Mouse (Mus musculus) T-cell, adult 66 days (primary cell): ENCODE data around the gene Hist1h2ap. TPM values are rescaled to one million over a fixed set of nuclear protein-coding genes. Genes with fewer than 3 reads are reported as not detected.

Source experiments
- total RNA-seq, 2 experiments: library from RNA; stranded (reverse); gene quantifications; 3 replicates in 1 of 2; 4 replicates in 1 of 2; pipeline ENCODE4 v1.2.4; 2023

Hist1h2ap gene
- 10 to 100 TPM; 52.5 to 94.4 TPM for total RNA-seq

GRCm38 (mm10) chr13:21833461-21833860 is at the start of gene Hist1h2ap, which contains the start of gene Hist1h2br:
Gene Hist1h2ap, minus strand, starts transcription at chr13:21833507.
Gene Hist1h2br, plus strand, starts transcription at chr13:21833743.

GRCm38 (mm10) chr13:21831418-21832394 is 1.6 kb downstream of the Hist1h2ap start, which contains the start of gene Hist1h4n:
Gene Hist1h4n, minus strand, starts transcription at chr13:21832196.

GRCm38 (mm10) chr13:21811539-21811938 is 21.8 kb downstream of the Hist1h2ap start, which contains the start of gene Hist1h4m:
Gene Hist1h4m, plus strand, starts transcription at chr13:21811746.

GRCm38 (mm10) chr13:21810073-21810472 is 23.2 kb downstream of the Hist1h2ap start, which contains the start of the genes Hist1h2bq and Hist1h2ao:
Gene Hist1h2bq, minus strand, starts transcription at chr13:21810197.
Gene Hist1h2ao, plus strand, starts transcription at chr13:21810465.

GRCm38 (mm10) chr13:21786899-21787629 is 46.2 kb downstream of the Hist1h2ap start, which contains the start of the genes Hist1h2an and Hist1h2bp:
Gene Hist1h2an, minus strand, starts transcription at chr13:21787218.
Gene Hist1h2bp, plus strand, starts transcription at chr13:21787461.

GRCm38 (mm10) chr13:21783255-21783617 is 50.1 kb downstream of the Hist1h2ap start, which contains the start of gene Hist1h3i:
Gene Hist1h3i, minus strand, starts transcription at chr13:21783370.

Other genes with a start within 250 kb of the Hist1h2ap start
- gene Olfr1362, start 219.5 kb downstream of the Hist1h2ap start, total RNA-seq, result not detected
- not detected for gene Olfr11, start 191.0 kb downstream of the Hist1h2ap start, total RNA-seq
- not detected for gene Olfr1361, start 170.1 kb downstream of the Hist1h2ap start, total RNA-seq
- gene Olfr1360, start 156.1 kb downstream of the Hist1h2ap start, total RNA-seq, result not detected
- gene Olfr1359, start 135.4 kb downstream of the Hist1h2ap start, total RNA-seq, result not detected
- 100 to 1,000 TPM in 1 of 2 experiments, 10 to 100 TPM in 1; 41.0 to 101 TPM for gene Hist1h2bl, start 117.4 kb downstream of the Hist1h2ap start, total RNA-seq
- gene Hist1h2ai, start 117.1 kb downstream of the Hist1h2ap start, total RNA-seq, result 10 to 100 TPM; 69.0 to 85.5 TPM
- 100 to 1,000 TPM in 1 of 2 experiments, 10 to 100 TPM in 1; 63.3 to 163 TPM for gene Hist1h3h, start 115.8 kb downstream of the Hist1h2ap start, total RNA-seq
- 10 to 100 TPM in 1 of 2 experiments, 1 to 10 TPM in 1; 9.3 to 35.0 TPM for gene Hist1h2bm, start 111.5 kb downstream of the Hist1h2ap start, total RNA-seq
- 10 to 100 TPM in 1 of 2 experiments, 1 to 10 TPM in 1; 9.9 to 32.0 TPM for gene Hist1h4j, start 98.4 kb downstream of the Hist1h2ap start, total RNA-seq
- gene Hist1h4k, start 83.0 kb downstream of the Hist1h2ap start, total RNA-seq, result 100 to 1,000 TPM; 339 to 539 TPM
- 10 to 100 TPM; 34.6 to 52.1 TPM for gene Hist1h2ak, start 79.7 kb downstream of the Hist1h2ap start, total RNA-seq
- 100 to 1,000 TPM in 1 of 2 experiments, 10 to 100 TPM in 1; 62.8 to 108 TPM for gene Hist1h2bn, start 79.4 kb downstream of the Hist1h2ap start, total RNA-seq
- gene Hist1h1b, start 52.9 kb downstream of the Hist1h2ap start, total RNA-seq, result 10 to 100 TPM; 20.5 to 68.4 TPM
- gene Hist1h3i, start 50.1 kb downstream of the Hist1h2ap start, total RNA-seq, result 100 to 1,000 TPM in 1 of 2 experiments, 10 to 100 TPM in 1; 89.3 to 207 TPM
- 10 to 100 TPM in 1 of 2 experiments, 1 to 10 TPM in 1; 8.2 to 18.6 TPM for gene Hist1h2an, start 46.3 kb downstream of the Hist1h2ap start, total RNA-seq
- 10 to 100 TPM; 22.1 to 55.1 TPM for gene Hist1h2bp, start 46.0 kb downstream of the Hist1h2ap start, total RNA-seq
- gene Hist1h2bq, start 23.3 kb downstream of the Hist1h2ap start, total RNA-seq, result 100 to 1,000 TPM in 1 of 2 experiments, 10 to 100 TPM in 1; 85.1 to 138 TPM
- 100 to 1,000 TPM; 104 to 232 TPM for gene Hist1h2ao, start 23.0 kb downstream of the Hist1h2ap start, total RNA-seq
- gene Hist1h4m, start 21.8 kb downstream of the Hist1h2ap start, total RNA-seq, result 100 to 1,000 TPM; 266 to 341 TPM
- 100 to 1,000 TPM in 1 of 2 experiments, 10 to 100 TPM in 1; 17.4 to 191 TPM for gene Hist1h4n, start 1.3 kb downstream of the Hist1h2ap start, total RNA-seq
- gene Hist1h2br, start 236 bp upstream of the Hist1h2ap start, total RNA-seq, result 100 to 1,000 TPM in 1 of 2 experiments, 10 to 100 TPM in 1; 85.9 to 136 TPM
- gene Zfp184, start 111.6 kb upstream of the Hist1h2ap start, total RNA-seq, result under 1 TPM; 0.36 to 0.67 TPM
- not detected for gene Pom121l2, start 147.7 kb upstream of the Hist1h2ap start, total RNA-seq
- under 1 TPM in 1 of 2 experiments, not detected in 1; 0.93 TPM for gene Prss16, start 176.2 kb upstream of the Hist1h2ap start, total RNA-seq
- 10 to 100 TPM in 1 of 2 experiments, 1 to 10 TPM in 1; 9.5 to 83.4 TPM for gene Hist1h2ah, start 202.1 kb upstream of the Hist1h2ap start, total RNA-seq
- gene Hist1h2bk, start 202.4 kb upstream of the Hist1h2ap start, total RNA-seq, result 100 to 1,000 TPM in 1 of 2 experiments, 10 to 100 TPM in 1; 47.4 to 137 TPM
- 100 to 1,000 TPM in 1 of 2 experiments, 10 to 100 TPM in 1; 55.8 to 104 TPM for gene Hist1h4i, start 207.9 kb upstream of the Hist1h2ap start, total RNA-seq
- 100 to 1,000 TPM in 1 of 2 experiments, 10 to 100 TPM in 1; 44.9 to 107 TPM for gene Hist1h2ag, start 209.4 kb upstream of the Hist1h2ap start, total RNA-seq
- 10 to 100 TPM; 39.1 to 88.2 TPM for gene Hist1h2bj, start 209.7 kb upstream of the Hist1h2ap start, total RNA-seq